Comparison of ENCODE assay signal across 21 mouse cellular contexts in genomic region chrX:168818858-168819257, GRCm38 (mm10).
"Had no signal": no experiment of that assay in that cellular context is flagged by ENCODE, and none has a peak within 500 bp of the region (broad histone marks: within the 10 kb centered on the region; RNA-seq: fewer than 3 reads in every experiment).

No protein-coding gene starts in this region.

- H3K4me3 ChIP-seq: left cerebral cortex, adult 2 months; liver, embryonic 13.5 days; megakaryocyte, embryonic 14.5 days; midbrain, embryonic 10.5 days; midbrain, embryonic 13.5 days; myocyte; neural tube, embryonic 13.5 days; stomach, embryonic 15.5 days had no signal

- H3K9me3 ChIP-seq: liver, embryonic 13.5 days; megakaryocyte, embryonic 14.5 days; midbrain, embryonic 10.5 days; midbrain, embryonic 13.5 days; neural tube, embryonic 13.5 days; stomach, embryonic 15.5 days had no signal

- H3K27ac ChIP-seq: kidney, postnatal 0 days; left cerebral cortex, adult 2 months; liver, embryonic 13.5 days; midbrain, embryonic 10.5 days; midbrain, embryonic 13.5 days; neural tube, embryonic 13.5 days; stomach, embryonic 15.5 days had no signal

- H3K36me3 ChIP-seq: liver, embryonic 13.5 days; midbrain, embryonic 10.5 days; midbrain, embryonic 13.5 days; neural tube, embryonic 13.5 days; stomach, embryonic 15.5 days had no signal

- DNase-seq: kidney, postnatal 36 days; layer of hippocampus, postnatal 36 days; liver, embryonic 13.5 days; lung, adult 2 months; lung, postnatal 14 days; lung, postnatal 4 days; retina, postnatal 1 day; right cerebral cortex, postnatal 25 days; spleen, adult 18-20 months; thymus, adult 18-20 months; thymus, postnatal 14 days; thymus, postnatal 4 days had no signal

- H3K9ac ChIP-seq: liver, embryonic 13.5 days; midbrain, embryonic 13.5 days; neural tube, embryonic 13.5 days; stomach, embryonic 15.5 days had no signal

- H3K4me1 ChIP-seq: liver, embryonic 13.5 days; megakaryocyte, embryonic 14.5 days; midbrain, embryonic 10.5 days; midbrain, embryonic 13.5 days; neural tube, embryonic 13.5 days; stomach, embryonic 15.5 days had no signal

- ATAC-seq: midbrain, embryonic 13.5 days; midbrain, embryonic 16.5 days had no signal

- H3K27me3 ChIP-seq: liver, embryonic 13.5 days; stomach, embryonic 15.5 days had no signal
